Mouse (Mus musculus) liver, embryonic 14.5 days (tissue): ENCODE data around the gene Ccdc40. TPM values are rescaled to one million over a fixed set of nuclear protein-coding genes. Genes with fewer than 3 reads are reported as not detected.

Source experiments
- ATAC-seq: fragments of 200-750 bp; cut with Nextera tagmentation; 2 replicates; pipeline ENCODE4 v1.8.0; 2017; ENCODE audit warnings: moderate number of reproducible peaks, mild to moderate bottlenecking, moderate library complexity; ENCODE audit not compliant: insufficient read depth
- DNase-seq, 3 experiments: peaks; one replicate each; pipeline ENCODE4 v3.0.0-alpha.2; 2012 to 2013; ENCODE audit warnings: low read depth in 3 of 3, low spot score in 3 of 3
- H3K27ac ChIP-seq: fragments of 300-500 bp; sonication (generic); 2 replicates; pipeline ENCODE4 v1.5.1; 2014; ENCODE audit warnings: moderate library complexity, mild to moderate bottlenecking, control low read depth, inconsistent platforms
- H3K27me3 ChIP-seq: fragments of 300-500 bp; sonication (generic); 2 replicates; pipeline ENCODE4 v1.6.1; 2014; ENCODE audit warnings: mild to moderate bottlenecking, low read length, moderate library complexity; ENCODE audit not compliant: control insufficient read depth, insufficient read depth
- H3K36me3 ChIP-seq: fragments of 300-500 bp; sonication (generic); replicated peaks from 2 replicates; pipeline ENCODE4 v1.6.1; 2014; ENCODE audit warnings: low read depth; ENCODE audit not compliant: control insufficient read depth, insufficient read depth
- H3K4me1 ChIP-seq, 2 experiments: fragments of 200-500 bp in 1 of 2; fragments of 300-500 bp in 1 of 2; sonication (generic) in 1 of 2; replicated peaks; 2 replicates each; pipeline ENCODE4 v1.6.1; 2012 to 2014; ENCODE audit warnings: antibody characterized with exemption in 1 of 2, inconsistent platforms in 1 of 2, low read length in 1 of 2; ENCODE audit not compliant: control insufficient read depth in 2 of 2, insufficient read depth in 2 of 2
- H3K4me2 ChIP-seq: fragments of 300-500 bp; sonication (generic); 2 replicates; pipeline ENCODE4 v1.6.1; 2014; ENCODE audit warnings: low read depth, mild to moderate bottlenecking, control low read depth, moderate library complexity
- H3K4me3 ChIP-seq, 2 experiments: fragments of 200-500 bp in 1 of 2; fragments of 300-500 bp in 1 of 2; sonication (generic) in 1 of 2; 2 replicates each; pipeline ENCODE4 v1.5.1; 2012 to 2014; ENCODE audit warnings: low read depth in 2 of 2, low read length in 2 of 2, mild to moderate bottlenecking in 2 of 2, control low read depth in 1 of 2, inconsistent platforms in 1 of 2, moderate library complexity in 1 of 2; ENCODE audit not compliant: insufficient read depth in 1 of 2
- H3K9ac ChIP-seq: fragments of 300-500 bp; sonication (generic); replicated peaks from 2 replicates; pipeline ENCODE4 v1.6.1; 2014; ENCODE audit warnings: mild to moderate bottlenecking, control low read depth, moderate library complexity
- H3K9me3 ChIP-seq: fragments of 300-500 bp; sonication (generic); 2 replicates; pipeline ENCODE4 v1.6.1; 2016; ENCODE audit warnings: low read length, mixed read lengths; ENCODE audit not compliant: control insufficient read depth
- CTCF ChIP-seq: IDR thresholded peaks from 2 replicates; pipeline ENCODE4 v1.5.1; 2016; ENCODE audit warnings: antibody characterized with exemption, low read depth, control low read depth
- EP300 ChIP-seq: IDR thresholded peaks from 2 replicates; pipeline ENCODE4 v1.6.1; 2016; ENCODE audit warnings: antibody characterized with exemption, low read depth
- WGBS: fragments of 180-500 bp; shearing (Covaris S2); extraction: QIAGEN DNeasy Blood & Tissue Kit; methylation state at CpG from one replicate; pipeline ENCODE4 v1.1.7; 2014; ENCODE audit not compliant: insufficient replicate concordance; 5-methylcytosine and 5-hydroxymethylcytosine counted together
- polyA plus RNA-seq, 2 experiments: library from polyadenylated mRNA; depleted of rRNA in 1 of 2; stranded (reverse) in 1 of 2; unstranded in 1 of 2; fragments of >200 nt; fragmentation: Nextera tagmentation in 1 of 2; extraction: Ambion mirVana in 1 of 2; gene quantifications; 2 replicates each; pipeline versions ENCODE4 v1.2.1 to v1.2.3; 2012 to 2014

Gene Ccdc40
- polyA plus RNA-seq (2012; rRNA removed) (0.42 and 0.59 TPM in 2 replicates), polyA plus RNA-seq (2014; fragmentation: Nextera tagmentation; extraction: Ambion mirVana) (0.29 and 0.42 TPM in 2 replicates)

DNA sequence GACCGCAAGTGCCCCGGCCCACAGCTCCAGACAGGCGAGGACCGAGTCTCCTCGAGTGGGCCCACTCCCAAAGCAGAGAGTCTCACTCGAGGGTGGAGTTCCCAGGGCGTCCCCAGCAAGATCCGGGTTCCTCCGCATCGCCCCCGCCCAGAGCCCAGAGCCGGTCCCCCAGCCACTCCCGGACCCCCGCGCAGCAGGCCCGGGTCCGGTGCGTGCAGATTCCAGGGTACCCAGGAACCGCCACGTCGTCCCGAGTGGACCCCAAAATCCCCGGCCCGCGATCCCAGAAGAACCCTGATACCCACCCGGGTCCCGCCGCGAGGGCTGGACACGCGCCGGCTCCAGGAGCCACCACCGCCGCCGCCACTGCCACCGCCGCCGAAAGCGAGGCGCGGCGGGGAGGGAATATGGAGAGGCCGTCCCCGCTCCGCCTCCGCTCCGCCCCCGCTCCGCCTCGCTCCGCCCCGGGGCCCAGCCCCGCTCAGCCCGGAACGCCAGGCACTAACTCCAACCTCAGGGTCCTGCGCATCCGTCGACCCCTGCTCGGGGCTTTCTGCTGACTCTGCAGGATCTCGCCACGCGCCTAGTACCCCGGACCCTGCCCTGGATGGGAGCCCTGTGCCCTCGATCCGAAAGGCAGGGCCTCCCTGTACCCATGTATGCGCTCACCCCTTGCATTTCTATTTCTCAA is at the start of gene Ccdc40, which contains the start of gene Tbc1d16:
TSS of gene Ccdc40 (plus strand) at position 482 of the 691 bp plus-strand sequence.
TSS of gene Tbc1d16 (minus strand) at position 409 of the 691 bp plus-strand sequence.
- Histone ChIP-seq H3K9ac (0 out of 2 replicates have a peak within 1 kb of the TSS, but pooled peaks have one; percentile 1), H3K9me3 (no peaks in the 10 kb centered on the region), H3K36me3 (no peaks in the 10 kb centered on the region), H3K27ac (no peak within 1 kb of the TSS), H3K4me2 (peak within 1 kb of the TSS; percentile 71), H3K4me1 (no peaks in the 10 kb centered on the region; a peak in 1 of 4 replicates), H3K27me3 (peaks cover 29% of the 10 kb centered on the region), H3K4me3 (peak within 1 kb of the TSS; percentile 52 to 53)
- ATAC-seq (peak; percentile 78), DNase-seq (peak; percentile 20 to 31 (median 28))
- TF ChIP-seq EP300 (no peak), CTCF (no peak)
- WGBS: under 1% methylated on average over 66 of the region's 66 CpGs

DNA sequence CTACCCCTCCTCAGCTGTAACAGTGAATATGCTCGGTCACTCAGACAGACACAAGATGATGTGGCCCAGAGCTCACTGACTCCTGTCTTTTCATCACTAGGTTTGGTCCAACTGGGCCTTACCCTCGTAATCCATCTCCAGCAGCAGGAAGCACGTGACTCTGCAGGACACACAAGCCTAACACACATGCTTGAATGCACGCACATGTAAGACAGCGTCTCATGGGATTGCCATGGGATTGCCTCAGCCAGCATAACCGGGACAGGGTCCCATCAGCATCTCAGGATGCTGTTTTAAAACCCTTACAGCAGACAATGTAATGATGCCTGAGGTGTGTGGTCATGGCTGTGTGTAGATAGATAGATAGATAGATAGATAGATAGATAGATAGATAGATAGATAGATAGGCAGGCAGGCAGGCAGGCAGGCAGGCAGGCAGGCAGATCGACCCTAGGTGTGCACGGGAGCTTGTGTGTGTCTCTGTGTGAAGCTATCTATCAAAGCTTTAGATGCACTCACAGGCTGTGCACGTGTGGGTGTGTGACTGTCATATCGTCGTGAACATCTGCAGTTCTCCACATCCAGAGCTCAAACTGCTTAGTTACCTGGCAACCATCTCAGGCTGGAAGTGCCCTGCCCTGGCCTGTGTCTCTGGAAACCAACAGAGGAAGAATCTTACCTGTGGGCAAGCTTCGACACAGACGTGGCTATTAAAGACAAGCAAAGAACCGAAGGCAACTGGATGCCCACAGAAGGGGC is 47.4 kb upstream of the Ccdc40 start:
- H3K36me3 ChIP-seq: no peaks in the 10 kb centered on the region
- no peak overlapping the region for H3K27ac ChIP-seq
- H3K4me1 ChIP-seq: no peaks in the 10 kb centered on the region
- TF ChIP-seq EP300 (no peak), CTCF (no peak)
- H3K9ac ChIP-seq: no peak overlapping the region
- DNase-seq (no peak), ATAC-seq (no peak)
- no peaks in the 10 kb centered on the region for H3K27me3 ChIP-seq
- H3K9me3 ChIP-seq: no peaks in the 10 kb centered on the region
- 70% methylated on average over 14 of the region's 14 CpGs for WGBS
- no peak overlapping the region for H3K4me3 ChIP-seq
- H3K4me2 ChIP-seq: no peak overlapping the region

DNA sequence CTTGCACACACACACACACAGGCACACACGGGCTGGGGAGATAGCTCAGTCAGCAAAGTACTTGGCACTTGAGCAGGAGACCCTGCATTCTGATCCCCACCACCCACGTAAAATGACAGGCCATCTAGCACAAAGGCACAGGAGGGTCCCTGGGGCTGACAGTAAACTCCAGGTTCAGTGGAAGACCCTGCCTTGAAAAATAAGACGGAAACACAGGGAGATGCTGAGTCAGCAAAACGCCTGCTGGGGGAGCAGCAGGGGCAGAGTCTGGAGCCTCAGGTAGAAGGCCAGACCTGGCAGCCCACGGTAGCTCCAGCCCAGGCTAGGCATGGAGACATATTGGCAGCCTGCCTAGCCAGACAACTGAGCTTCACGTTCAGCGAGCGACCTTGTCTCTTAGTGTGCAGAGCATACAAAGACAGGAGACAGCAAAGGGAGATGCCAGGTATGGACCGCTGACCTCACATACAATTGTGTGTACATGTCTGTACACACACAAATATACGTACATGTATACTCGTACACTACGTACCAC is 46.4 kb upstream of the Ccdc40 start:
- no peak overlapping the region for H3K4me3 ChIP-seq
- no peak overlapping the region for H3K4me2 ChIP-seq
- TF ChIP-seq CTCF (no peak), EP300 (no peak)
- ATAC-seq (no peak), DNase-seq (no peak)
- no peaks in the 10 kb centered on the region for H3K4me1 ChIP-seq
- no peaks in the 10 kb centered on the region for H3K27me3 ChIP-seq
- no peaks in the 10 kb centered on the region for H3K36me3 ChIP-seq
- no peak overlapping the region for H3K9ac ChIP-seq
- no peak overlapping the region for H3K27ac ChIP-seq
- no peaks in the 10 kb centered on the region for H3K9me3 ChIP-seq
- 74% methylated on average over 12 of the region's 12 CpGs for WGBS

DNA sequence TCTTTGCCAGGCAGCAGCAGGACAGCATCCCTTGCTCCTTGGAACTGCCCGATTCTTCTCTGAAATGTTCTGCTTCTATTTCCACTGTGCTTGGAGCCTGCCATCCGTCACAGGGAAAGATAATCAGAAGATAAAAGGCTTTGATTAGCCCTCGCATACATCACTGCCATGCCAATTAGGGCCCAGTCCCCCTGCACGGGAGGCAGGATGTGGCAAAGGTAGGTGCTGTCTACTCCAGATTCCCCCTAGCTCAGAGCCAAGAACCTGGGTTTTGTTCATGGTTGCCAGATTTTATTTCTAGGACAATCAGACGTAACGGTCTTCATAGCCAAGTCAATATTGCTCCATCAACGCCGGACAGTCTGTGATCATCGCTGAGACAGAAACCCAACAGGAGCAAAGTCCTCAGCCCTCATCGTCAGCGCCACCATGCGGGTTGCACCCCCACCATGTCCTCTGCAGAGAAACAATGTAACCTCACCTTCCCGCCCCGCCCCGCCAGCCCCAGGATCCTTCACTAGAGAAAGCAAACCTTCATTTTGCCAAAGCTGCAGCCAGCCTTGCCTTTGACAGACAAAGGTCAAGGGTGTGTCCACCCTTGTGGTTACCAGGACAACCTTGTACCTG is 44.6 kb upstream of the Ccdc40 start:
- H3K36me3 ChIP-seq: no peaks in the 10 kb centered on the region
- DNase-seq (no peak), ATAC-seq (no peak)
- no peaks in the 10 kb centered on the region for H3K27me3 ChIP-seq
- H3K9me3 ChIP-seq: no peaks in the 10 kb centered on the region
- H3K27ac ChIP-seq: no peak overlapping the region
- H3K4me2 ChIP-seq: no peak overlapping the region
- no peak overlapping the region for H3K4me3 ChIP-seq
- H3K9ac ChIP-seq: no peak overlapping the region
- 59% methylated on average over 15 of the region's 15 CpGs for WGBS
- no peaks in the 10 kb centered on the region; a peak in 1 of 4 replicates for H3K4me1 ChIP-seq
- TF ChIP-seq EP300 (no peak), CTCF (0 out of 2 replicates have a peak, but pooled peaks have one; percentile 3)
